Mouse (Mus musculus): ENCODE measurements around the gene Foxred2. TPM values are rescaled to one million over a fixed set of nuclear protein-coding genes. Genes with fewer than 3 reads are reported as not detected.

Foxred2 gene
- polyA plus RNA-seq, 1 experiment from 2014 or later = 1.2 TPM

- Histone ChIP-seq H3K4me2 (ENCODE audit: low read depth, low read length) (no peak overlapping the region), H3K4me3 (ENCODE audit: low read depth, low read length) (no peak overlapping the region), H3K9me3 (replicated peaks; ENCODE audit: control insufficient read depth, low read length) (no peaks in the 10 kb centered on the region), H3K9ac (ENCODE audit: low read depth, low read length) (no peak overlapping the region), H3K27ac (ENCODE audit: low read length) (no peak overlapping the region), H3K4me1 (ENCODE audit: control insufficient read depth, low read depth, low read length) (peaks cover 31% of the 10 kb centered on the region), H3K27me3 (ENCODE audit: control insufficient read depth, insufficient read depth, low read depth, low read length) (no peaks in the 10 kb centered on the region; the same call in 1 of the 2 replicates), H3K36me3 (ENCODE audit: control insufficient read depth, insufficient read depth) (no peaks in the 10 kb centered on the region)
- ATAC-seq (ENCODE audit: low read depth) = no peak
- 65% methylated on average over 5 of the region's 5 CpGs for WGBS (ENCODE audit: insufficient replicate concordance)
These were observed 21.6 kb downstream of the Foxred2 start for GRCm38 (mm10) chr15:77934968-77935367.

- WGBS (ENCODE audit: insufficient replicate concordance) = 73% methylated on average over 9 of the region's 11 CpGs
- H3K4me2 ChIP-seq (ENCODE audit: low read depth, low read length) = no peak overlapping the region
- no peaks in the 10 kb centered on the region for H3K9me3 ChIP-seq (replicated peaks; ENCODE audit: control insufficient read depth, low read length)
- H3K4me3 ChIP-seq (ENCODE audit: low read depth, low read length) = no peak overlapping the region
- no peaks in the 10 kb centered on the region for H3K36me3 ChIP-seq (ENCODE audit: control insufficient read depth, insufficient read depth)
- H3K4me1 ChIP-seq (ENCODE audit: control insufficient read depth, low read depth, low read length) = peaks cover 37% of the 10 kb centered on the region
- no peak overlapping the region for H3K27ac ChIP-seq (ENCODE audit: low read length)
- no peak overlapping the region for H3K9ac ChIP-seq (ENCODE audit: low read depth, low read length)
- H3K27me3 ChIP-seq (ENCODE audit: control insufficient read depth, insufficient read depth, low read depth, low read length) = no peaks in the 10 kb centered on the region; the same call in 1 of the 2 replicates
- no peak for ATAC-seq (ENCODE audit: low read depth)
These were observed 22.2 kb downstream of the Foxred2 start for GRCm38 (mm10) chr15:77934326-77934725.

- Histone ChIP-seq H3K36me3 (ENCODE audit: control insufficient read depth, insufficient read depth) (no peaks in the 10 kb centered on the region), H3K4me3 (ENCODE audit: low read depth, low read length) (no peak overlapping the region), H3K27me3 (ENCODE audit: control insufficient read depth, insufficient read depth, low read depth, low read length) (no peaks in the 10 kb centered on the region; the same call in 1 of the 2 replicates), H3K27ac (ENCODE audit: low read length) (no peak overlapping the region), H3K4me1 (ENCODE audit: control insufficient read depth, low read depth, low read length) (peaks cover 39% of the 10 kb centered on the region), H3K4me2 (ENCODE audit: low read depth, low read length) (peak overlapping the region; percentile 33), H3K9ac (ENCODE audit: low read depth, low read length) (no peak overlapping the region), H3K9me3 (replicated peaks; ENCODE audit: control insufficient read depth, low read length) (no peaks in the 10 kb centered on the region)
- WGBS (ENCODE audit: insufficient replicate concordance) = 2% methylated on average over 14 of the region's 14 CpGs
- no peak for ATAC-seq (ENCODE audit: low read depth)
These were observed 22.8 kb downstream of the Foxred2 start for GRCm38 (mm10) chr15:77933770-77934169.

GRCm38 (mm10) chr15:77933222-77933621 is 23.3 kb downstream of the Foxred2 start:
- Histone ChIP-seq H3K27ac (ENCODE audit: low read length) (no peak overlapping the region), H3K36me3 (ENCODE audit: control insufficient read depth, insufficient read depth) (no peaks in the 10 kb centered on the region), H3K9me3 (replicated peaks; ENCODE audit: control insufficient read depth, low read length) (no peaks in the 10 kb centered on the region), H3K27me3 (ENCODE audit: control insufficient read depth, insufficient read depth, low read depth, low read length) (no peaks in the 10 kb centered on the region; the same call in 1 of the 2 replicates), H3K4me3 (ENCODE audit: low read depth, low read length) (no peak overlapping the region), H3K4me2 (ENCODE audit: low read depth, low read length) (peak overlapping the region; percentile 14; the same call in 1 of the 2 replicates), H3K9ac (ENCODE audit: low read depth, low read length) (no peak overlapping the region), H3K4me1 (ENCODE audit: control insufficient read depth, low read depth, low read length) (peaks cover 39% of the 10 kb centered on the region)
- ATAC-seq (ENCODE audit: low read depth) = no peak
- WGBS (ENCODE audit: insufficient replicate concordance) = 55% methylated on average over 3 of the region's 3 CpGs

- peak overlapping the region; percentile 50 for H3K9ac ChIP-seq (ENCODE audit: low read depth, low read length)
- ATAC-seq (ENCODE audit: low read depth) = peak; percentile 43
- peak overlapping the region; percentile 91 for H3K27ac ChIP-seq (ENCODE audit: low read length)
- peak overlapping the region; percentile 36 for H3K4me3 ChIP-seq (ENCODE audit: low read depth, low read length)
- H3K4me2 ChIP-seq (ENCODE audit: low read depth, low read length) = peak overlapping the region; percentile 87
- peaks cover 50% of the 10 kb centered on the region for H3K4me1 ChIP-seq (ENCODE audit: control insufficient read depth, low read depth, low read length)
- H3K9me3 ChIP-seq (replicated peaks; ENCODE audit: control insufficient read depth, low read length) = no peaks in the 10 kb centered on the region
- H3K36me3 ChIP-seq (ENCODE audit: control insufficient read depth, insufficient read depth) = peaks cover 3% of the 10 kb centered on the region; the same call in 1 of the 2 replicates
- WGBS (ENCODE audit: insufficient replicate concordance) = 30% methylated on average over 6 of the region's 6 CpGs
- no peaks in the 10 kb centered on the region; the same call in 1 of the 2 replicates for H3K27me3 ChIP-seq (ENCODE audit: control insufficient read depth, insufficient read depth, low read depth, low read length)
These were observed 24.9 kb downstream of the Foxred2 start for GRCm38 (mm10) chr15:77931689-77932016.

- Histone ChIP-seq H3K27me3 (ENCODE audit: control insufficient read depth, insufficient read depth, low read depth, low read length) (no peaks in the 10 kb centered on the region; the same call in 1 of the 2 replicates), H3K9me3 (replicated peaks; ENCODE audit: control insufficient read depth, low read length) (no peaks in the 10 kb centered on the region), H3K27ac (ENCODE audit: low read length) (peak overlapping the region; percentile 91), H3K4me1 (ENCODE audit: control insufficient read depth, low read depth, low read length) (peaks cover 53% of the 10 kb centered on the region), H3K4me2 (ENCODE audit: low read depth, low read length) (peak overlapping the region; percentile 87), H3K9ac (ENCODE audit: low read depth, low read length) (peak overlapping the region; percentile 47), H3K36me3 (ENCODE audit: control insufficient read depth, insufficient read depth) (peaks cover 6% of the 10 kb centered on the region; the same call in 1 of the 2 replicates), H3K4me3 (ENCODE audit: low read depth, low read length) (peak overlapping the region; percentile 36)
- no peak for ATAC-seq (ENCODE audit: low read depth)
- 38% methylated on average over 6 of the region's 6 CpGs for WGBS (ENCODE audit: insufficient replicate concordance)
These were observed 25.4 kb downstream of the Foxred2 start for GRCm38 (mm10) chr15:77930986-77931688.

- peaks cover 6% of the 10 kb centered on the region; the same call in 1 of the 2 replicates for H3K36me3 ChIP-seq (ENCODE audit: control insufficient read depth, insufficient read depth)
- H3K4me1 ChIP-seq (ENCODE audit: control insufficient read depth, low read depth, low read length) = peaks cover 53% of the 10 kb centered on the region
- ATAC-seq (ENCODE audit: low read depth) = no peak
- H3K4me2 ChIP-seq (ENCODE audit: low read depth, low read length) = peak overlapping the region; percentile 87
- peak overlapping the region; percentile 91 for H3K27ac ChIP-seq (ENCODE audit: low read length)
- peak overlapping the region; percentile 86 for H3K4me3 ChIP-seq (ENCODE audit: low read depth, low read length)
- H3K9me3 ChIP-seq (replicated peaks; ENCODE audit: control insufficient read depth, low read length) = no peaks in the 10 kb centered on the region
- WGBS (ENCODE audit: insufficient replicate concordance) = 32% methylated on average over 8 of the region's 8 CpGs
- no peaks in the 10 kb centered on the region; the same call in 1 of the 2 replicates for H3K27me3 ChIP-seq (ENCODE audit: control insufficient read depth, insufficient read depth, low read depth, low read length)
- peak overlapping the region; percentile 79 for H3K9ac ChIP-seq (ENCODE audit: low read depth, low read length)
These were observed 26.7 kb downstream of the Foxred2 start for GRCm38 (mm10) chr15:77929804-77930203.

- Histone ChIP-seq H3K9me3 (replicated peaks; ENCODE audit: control insufficient read depth, low read length) (no peaks in the 10 kb centered on the region), H3K9ac (ENCODE audit: low read depth, low read length) (peak within 1 kb of the TSS; percentile 79), H3K36me3 (ENCODE audit: control insufficient read depth, insufficient read depth) (peaks cover 11% of the 10 kb centered on the region), H3K4me1 (ENCODE audit: control insufficient read depth, low read depth, low read length) (peaks cover 48% of the 10 kb centered on the region), H3K4me3 (ENCODE audit: low read depth, low read length) (peak within 1 kb of the TSS; percentile 86), H3K4me2 (ENCODE audit: low read depth, low read length) (peak within 1 kb of the TSS; percentile 87), H3K27ac (ENCODE audit: low read length) (peak within 1 kb of the TSS; percentile 91), H3K27me3 (ENCODE audit: control insufficient read depth, insufficient read depth, low read depth, low read length) (no peaks in the 10 kb centered on the region)
- peak; percentile 90 for ATAC-seq (ENCODE audit: low read depth)
- under 1% methylated on average over 34 of the region's 34 CpGs for WGBS (ENCODE audit: insufficient replicate concordance)
These were observed 27.7 kb downstream of the Foxred2 start, which contains the start of gene Txn2 for GRCm38 (mm10) chr15:77928673-77929331. TSS of gene Txn2 (minus strand) at chr15:77929006.

GRCm38 (mm10) chr15:77928091-77928490 is 28.4 kb downstream of the Foxred2 start:
- WGBS (ENCODE audit: insufficient replicate concordance) = 13% methylated on average over 4 of the region's 4 CpGs
- peak overlapping the region; percentile 87 for H3K27ac ChIP-seq (ENCODE audit: low read length)
- peaks cover 44% of the 10 kb centered on the region for H3K4me1 ChIP-seq (ENCODE audit: control insufficient read depth, low read depth, low read length)
- peaks cover 15% of the 10 kb centered on the region for H3K36me3 ChIP-seq (ENCODE audit: control insufficient read depth, insufficient read depth)
- no peaks in the 10 kb centered on the region for H3K9me3 ChIP-seq (replicated peaks; ENCODE audit: control insufficient read depth, low read length)
- no peak for ATAC-seq (ENCODE audit: low read depth)
- peak overlapping the region; percentile 78 for H3K9ac ChIP-seq (ENCODE audit: low read depth, low read length)
- peak overlapping the region; percentile 86 for H3K4me3 ChIP-seq (ENCODE audit: low read depth, low read length)
- H3K27me3 ChIP-seq (ENCODE audit: control insufficient read depth, insufficient read depth, low read depth, low read length) = no peaks in the 10 kb centered on the region
- peak overlapping the region; percentile 87 for H3K4me2 ChIP-seq (ENCODE audit: low read depth, low read length)
